ENCODE assay signal across 9 mouse cellular contexts in the genomic region with DNA sequence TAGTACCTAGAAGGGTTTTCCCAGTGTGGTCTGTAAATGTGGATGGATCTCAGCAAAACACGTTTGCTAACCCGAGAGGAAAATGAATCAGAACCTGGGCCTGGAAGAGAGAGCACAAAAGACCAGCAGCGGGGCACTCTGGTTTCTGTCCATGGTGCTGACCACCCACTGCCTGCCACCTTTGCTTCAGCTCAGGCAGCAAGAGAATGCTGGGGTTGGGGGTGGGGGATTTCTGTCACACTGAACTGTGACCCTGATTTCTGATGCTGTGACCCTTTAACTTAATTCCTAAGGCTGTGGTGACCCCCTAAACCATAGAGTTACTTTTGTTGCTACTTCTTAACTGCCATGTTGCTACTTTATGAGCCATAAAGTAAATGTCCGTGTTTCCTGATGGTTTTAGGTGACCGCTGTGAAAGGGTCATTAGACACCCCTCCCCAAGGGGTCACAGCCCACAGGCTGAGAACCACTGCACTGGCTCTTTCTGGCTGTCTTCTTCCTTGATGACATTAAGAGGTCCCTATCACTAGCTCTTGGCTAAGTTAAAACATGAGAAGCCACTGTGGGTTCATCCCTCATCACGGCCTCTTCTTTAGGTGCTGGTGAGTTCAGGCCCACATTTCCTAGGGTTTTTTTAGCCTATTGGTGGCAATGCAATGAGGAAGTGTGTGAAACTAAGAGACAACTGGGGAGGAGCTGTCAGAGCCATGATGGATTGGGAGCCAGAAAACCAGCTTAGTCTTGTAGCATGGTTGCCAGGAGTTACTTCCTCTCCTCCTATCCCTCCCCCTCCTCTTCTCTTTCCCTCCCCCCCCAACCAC.
A peak's percentile ranks its signal among the peaks of the same experiment; 100 is the strongest.
DNase-seq lines count a peak whose midpoint lies in the region; ATAC-seq and TF ChIP-seq lines count a peak whose summit lies in the region.
"Had no signal": no experiment of that assay in that cellular context is flagged by ENCODE, and none has a peak within 500 bp of the region (broad histone marks: within the 10 kb centered on the region; RNA-seq: fewer than 3 reads in every experiment).

No protein-coding gene starts in this region.

- no peaks in the 10 kb centered on the region for H3K36me3 ChIP-seq in kidney, postnatal 0 days (ENCODE audit: insufficient read depth, low read length)

- H3K27ac ChIP-seq in gastrocnemius, adult 2 months = no peak overlapping the region
- no peak overlapping the region for H3K27ac ChIP-seq in kidney, postnatal 0 days

- H3K4me2 ChIP-seq in kidney, postnatal 0 days (ENCODE audit: low read length) = no peak overlapping the region

- H3K4me3 ChIP-seq in gastrocnemius, adult 2 months = no peak overlapping the region
- no peak overlapping the region for H3K4me3 ChIP-seq in kidney, postnatal 0 days (replicated peaks; ENCODE audit: low read depth, low read length)
- H3K4me3 ChIP-seq: megakaryocyte, embryonic 14.5 days had no signal

- ATAC-seq in common myeloid progenitor, adult 5-6 weeks (replicated peaks; ENCODE audit: low read depth, poor library complexity, severe bottlenecking) = 0 out of 2 replicates have a peak, but pooled peaks have one; percentile 39
- ATAC-seq in kidney, postnatal 0 days (replicated peaks; ENCODE audit: low FRiP score, low read depth) = no peak

- no peak for TF ChIP-seq CTCF in gastrocnemius, adult 2 months (IDR thresholded peaks at IDR 0.05)
- no peak for TF ChIP-seq CTCF in kidney, postnatal 0 days (IDR thresholded peaks at IDR 0.05; ENCODE audit: low read depth)

- no peaks in the 10 kb centered on the region for H3K4me1 ChIP-seq in kidney, postnatal 0 days (replicated peaks; ENCODE audit: insufficient read depth, low read length)
- H3K4me1 ChIP-seq: megakaryocyte, embryonic 14.5 days had no signal

- no peak overlapping the region for H3K9ac ChIP-seq in kidney, postnatal 0 days (ENCODE audit: low read depth, low read length)

- 2% methylated on average over 6 of the region's 6 CpGs for WGBS in kidney, postnatal 0 days

- no peaks in the 10 kb centered on the region for H3K27me3 ChIP-seq in kidney, postnatal 0 days (ENCODE audit: insufficient read depth, low read length)
- H3K27me3 ChIP-seq: megakaryocyte, embryonic 14.5 days had no signal

- no peaks in the 10 kb centered on the region for H3K9me3 ChIP-seq in kidney, postnatal 0 days (replicated peaks; ENCODE audit: low read length)

- intact Hi-C loops in gastrocnemius, adult 2 months (cut with DNase I) = no loop called here

- peak; percentile 27 for DNase-seq in gastrocnemius, adult 2 months
- no peak for DNase-seq in gastrocnemius, adult 18-20 months (ENCODE audit: low spot score)
- DNase-seq in 3T3-L1 (ENCODE audit: low read depth, low spot score) = peak; percentile 62
- DNase-seq in kidney, postnatal 0 days (ENCODE audit: low spot score) = peak; percentile 79
- peak; percentile 28 for DNase-seq in thymus, postnatal 14 days
- no peak for DNase-seq in frontal cortex, postnatal 36 days (ENCODE audit: low spot score in 2 of 2)
- no peak for DNase-seq in layer of hippocampus, postnatal 14 days (ENCODE audit: low spot score in 2 of 2)

Comparison
In these comparisons a context has a peak if more than half of its experiments do, and no peak if none do; other contexts are left out.
1. DNase-seq: peak in gastrocnemius, adult 2 months (single experiment), 3T3-L1 (single experiment), kidney, postnatal 0 days (single experiment) and thymus, postnatal 14 days (single experiment); none in gastrocnemius, adult 18-20 months (single experiment), frontal cortex, postnatal 36 days (0 of 2) and layer of hippocampus, postnatal 14 days (0 of 2).